Mouse (Mus musculus) liver, postnatal 0 days (tissue): ENCODE data around the gene Klhl12.

Experiments used
- CTCF ChIP-seq: sonication (generic); IDR thresholded peaks from 2 replicates; pipeline ENCODE4 v1.5.1; 2016; ENCODE audit warnings: antibody characterized with exemption, low read depth
- EP300 ChIP-seq: IDR thresholded peaks from 2 replicates; pipeline ENCODE4 v1.6.1; 2016; ENCODE audit warnings: antibody characterized with exemption, low read depth, mild to moderate bottlenecking

GRCm38 (mm10) chr1:134510018-134510417 lies 54.7 kb downstream of the Klhl12 start:
- TF ChIP-seq CTCF (no peak), EP300 (no peak)
